ENCODE assay signal across 17 mouse cellular contexts in genomic region chr17:48802673-48803072, GRCm38 (mm10).
DNase-seq lines count a peak whose midpoint lies in the region; ATAC-seq lines count a peak whose summit lies in the region.
"Had no signal": no experiment of that assay in that cellular context is flagged by ENCODE, and none has a peak within 500 bp of the region (broad histone marks: within the 10 kb centered on the region; RNA-seq: fewer than 3 reads in every experiment).

No protein-coding gene starts in this region.

- intact Hi-C loops in left cerebral cortex, postnatal 4 days (cut with DNase I), result no loop called here
- intact Hi-C loops in left cerebral cortex, postnatal 36 days (cut with DNase I), result loop anchor here (10.0 kb wide), 1 partner anchor 122 kb away; no protein-coding TSS in a partner anchor

- ATAC-seq in frontal cortex, adult (ENCODE audit: low TSS enrichment), result peak; percentile 88
- ATAC-seq: CD4-positive, CD25-positive, alpha-beta regulatory T cell, adult 4 months; forebrain, embryonic 16.5 days had no signal

- DNase-seq in frontal cortex, postnatal 14 days (ENCODE audit: low spot score in 2 of 2), result no peak
- peak; percentile 44 for DNase-seq in left cerebral cortex, adult 11 months (ENCODE audit: low spot score)
- no peak for DNase-seq in left cerebral cortex, postnatal 4 days
- DNase-seq in left cerebral cortex, postnatal 36 days (ENCODE audit: low spot score in 2 of 2), result peak; percentile 51 to 57
- DNase-seq in right cerebral cortex, postnatal 25 days, result peak; percentile 36
- DNase-seq in thymus, postnatal 14 days, result no peak
- no peak for DNase-seq in adrenal gland, adult (ENCODE audit: inconsistent age in 2 of 2, low spot score in 1 of 2)
- DNase-seq: adrenal gland, postnatal 10 days; B cell, adult 2 months; cerebellum, adult 11-12 months; cerebellum, adult 9-10 months; cerebellum, postnatal 25 days; heart, adult 18-20 months; heart, postnatal 14 days had no signal

Comparison
In these comparisons a context has a peak if more than half of its experiments do, and no peak if none do; other contexts are left out.
1. DNase-seq: peak in left cerebral cortex, adult 11 months (single experiment), left cerebral cortex, postnatal 36 days (2 of 2) and right cerebral cortex, postnatal 25 days (single experiment); none in frontal cortex, postnatal 14 days (0 of 2), left cerebral cortex, postnatal 4 days (single experiment), thymus, postnatal 14 days (single experiment) and adrenal gland, adult (0 of 2).